Mouse (Mus musculus) brain, embryonic 14.5 days (tissue): ENCODE measurements around the gene Bap1.

Source experiments
- CTCF ChIP-seq: fragments of 200-500 bp; IDR thresholded peaks from 2 replicates; pipeline ENCODE4 v1.5.1; 2012; ENCODE audit warnings: inconsistent platforms, mild to moderate bottlenecking, moderate library complexity, borderline replicate concordance; ENCODE audit not compliant: insufficient read depth, insufficient read length; ENCODE audit errors: extremely low read depth
- POLR2A ChIP-seq: fragments of 200-500 bp; IDR thresholded peaks from 2 replicates; pipeline ENCODE4 v1.6.1; 2012; ENCODE audit warnings: mild to moderate bottlenecking, inconsistent platforms, borderline replicate concordance; ENCODE audit not compliant: poor library complexity, insufficient read depth, insufficient read length, severe bottlenecking; ENCODE audit errors: extremely low read depth

DNA sequence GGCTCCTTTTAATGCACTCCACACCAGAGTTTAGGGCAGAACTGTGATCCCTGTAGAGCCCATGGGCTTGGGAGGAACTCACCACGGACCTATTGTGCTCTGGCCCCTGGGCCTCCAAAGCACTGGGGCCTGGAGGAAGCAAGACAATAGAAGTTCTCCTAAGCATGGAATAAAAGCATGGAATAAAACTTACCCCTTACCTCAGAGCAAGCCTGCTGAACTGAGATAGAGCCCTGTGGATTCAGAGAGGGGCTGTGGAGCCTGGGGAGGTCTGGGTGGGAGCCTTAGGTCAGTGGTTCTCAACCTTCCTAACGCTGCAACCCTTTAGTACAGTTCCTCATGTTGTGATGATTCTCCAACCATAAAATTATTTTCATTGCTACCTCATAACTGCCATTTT lies 34.4 kb upstream of the Bap1 start, which contains the start of gene Nisch:
- no peak for TF ChIP-seq POLR2A
- TF ChIP-seq CTCF: no peak
